Mouse (Mus musculus) megakaryocyte, embryonic 14.5 days (primary cell): ENCODE measurements around the gene Ccdc65. TPM values are rescaled to one million over a fixed set of nuclear protein-coding genes. Genes with fewer than 3 reads are reported as not detected.

Source experiments
- H3K27me3 ChIP-seq: replicated peaks from 2 replicates; pipeline ENCODE3; 2012; ENCODE audit warnings: inconsistent platforms
- H3K36me3 ChIP-seq: replicated peaks from 2 replicates; pipeline ENCODE3; 2012; ENCODE audit warnings: low read length, inconsistent platforms, mixed read lengths
- H3K4me1 ChIP-seq: 2 replicates; pipeline ENCODE4 v1.6.1; 2012; ENCODE audit warnings: inconsistent platforms
- H3K4me3 ChIP-seq: replicated peaks from 2 replicates; pipeline ENCODE3; 2012; ENCODE audit warnings: moderate library complexity, mild to moderate bottlenecking, inconsistent platforms
- H3K9me3 ChIP-seq: 2 replicates; pipeline ENCODE4 v1.6.1; 2012; ENCODE audit warnings: inconsistent platforms
- FLI1 ChIP-seq: IDR thresholded peaks from 2 replicates; pipeline ENCODE4 v1.6.1; 2012; ENCODE audit warnings: low read length, inconsistent platforms, mixed read lengths
- GATA1 ChIP-seq: IDR thresholded peaks from 3 replicates; pipeline ENCODE4 v1.6.1; 2012; ENCODE audit warnings: mixed read lengths, low read length, inconsistent platforms, borderline replicate concordance
- polyA plus RNA-seq: library from polyadenylated mRNA; stranded (reverse); fragments of >175 nt; gene quantifications from 2 replicates; pipeline ENCODE4 v1.2.3, GENCODE M21; 2012; ENCODE audit warnings: low replicate concordance; ENCODE audit not compliant: insufficient read depth

Gene Ccdc65
- polyA plus RNA-seq, 1 experiment = not detected

DNA sequence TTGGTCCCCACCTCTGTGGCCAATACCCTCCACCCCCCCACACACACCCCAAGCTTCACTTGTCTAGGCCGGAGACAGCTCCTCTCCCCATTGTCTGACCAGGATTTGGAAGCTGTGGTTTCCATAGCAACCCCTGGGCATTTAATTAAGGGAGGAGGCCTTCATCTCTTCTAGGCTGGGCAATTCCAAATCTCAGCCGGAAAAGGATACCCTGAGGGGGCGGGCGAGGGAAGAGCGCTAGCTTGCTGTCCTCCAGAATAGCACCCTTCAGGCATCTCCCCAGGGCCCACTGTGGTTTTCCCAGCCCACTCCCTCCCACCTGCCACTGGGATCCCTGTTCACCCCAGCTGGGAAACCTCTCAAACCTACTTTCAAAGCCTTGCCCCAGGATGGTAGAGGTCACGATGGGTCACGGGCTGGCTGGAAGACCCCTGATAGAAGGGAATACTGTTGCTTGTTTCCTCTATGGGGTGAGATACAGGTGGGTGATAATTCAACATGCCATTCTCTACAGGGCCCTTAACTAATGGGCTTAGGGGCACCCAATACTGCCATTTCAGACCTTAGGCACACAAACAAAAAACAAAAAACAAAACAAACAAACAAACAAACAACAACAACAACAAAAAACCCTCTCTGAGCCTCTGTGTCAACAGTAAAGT lies 16.4 kb upstream of the Ccdc65 start:
- Histone ChIP-seq H3K4me3 (no peak overlapping the region), H3K36me3 (no peaks in the 10 kb centered on the region), H3K4me1 (peaks cover 12% of the 10 kb centered on the region; the same call in 1 of the 2 replicates), H3K9me3 (peaks cover 3% of the 10 kb centered on the region), H3K27me3 (peaks cover 76% of the 10 kb centered on the region)
- no peak for TF ChIP-seq FLI1
- no peak for TF ChIP-seq GATA1

DNA sequence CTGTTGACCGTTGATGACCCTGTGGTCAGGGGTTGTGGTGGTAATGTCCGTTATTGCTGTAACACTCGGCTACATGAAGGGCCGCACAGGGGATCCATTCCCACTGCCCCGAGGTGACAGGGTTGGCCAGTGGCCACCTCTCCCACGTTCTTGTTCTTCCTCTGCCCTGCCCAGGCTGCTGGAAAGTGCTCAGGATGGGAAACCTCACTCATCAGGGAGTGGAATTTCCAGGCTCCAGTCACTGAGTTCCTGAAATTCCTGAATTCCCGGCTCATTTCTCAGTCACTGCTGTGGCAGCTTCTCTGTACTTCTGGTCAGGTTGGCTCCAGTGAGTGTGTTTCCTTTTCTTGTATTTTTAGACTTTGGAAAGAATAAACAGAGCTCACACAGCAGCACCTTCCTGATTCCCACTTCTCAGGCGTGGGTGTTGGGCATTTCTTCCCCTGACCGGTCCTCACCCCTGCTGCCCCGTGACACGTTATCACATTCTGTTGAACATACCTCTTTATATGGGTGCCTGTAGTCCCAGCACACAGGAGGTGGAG lies 15.8 kb upstream of the Ccdc65 start:
- Histone ChIP-seq H3K4me3 (no peak overlapping the region), H3K9me3 (peaks cover 3% of the 10 kb centered on the region), H3K36me3 (no peaks in the 10 kb centered on the region), H3K27me3 (peaks cover 76% of the 10 kb centered on the region), H3K4me1 (peaks cover 12% of the 10 kb centered on the region; the same call in 1 of the 2 replicates)
- TF ChIP-seq GATA1 (no peak), FLI1 (no peak)

DNA sequence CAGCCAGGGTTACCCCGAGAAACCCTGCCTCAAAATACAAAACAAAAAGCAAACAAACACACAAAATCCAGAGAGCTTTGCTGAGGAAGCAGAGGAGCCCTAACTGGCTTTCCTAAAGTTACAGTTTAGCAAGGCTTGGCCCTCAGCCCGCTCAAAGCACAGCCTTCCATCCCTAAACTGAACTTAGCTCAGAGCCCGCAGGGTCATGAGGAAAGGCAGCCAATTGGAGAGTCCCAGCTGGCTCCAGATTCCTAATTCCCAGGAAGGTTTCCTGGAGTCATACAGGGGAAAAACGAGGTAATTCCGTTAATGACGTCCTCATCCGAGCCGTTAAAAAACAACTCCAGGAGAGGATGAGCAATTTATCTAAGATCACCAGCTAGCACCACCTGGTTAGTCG lies 12.3 kb upstream of the Ccdc65 start:
- no peaks in the 10 kb centered on the region for H3K36me3 ChIP-seq
- H3K27me3 ChIP-seq = peaks cover 70% of the 10 kb centered on the region
- no peaks in the 10 kb centered on the region for H3K9me3 ChIP-seq
- peaks cover 21% of the 10 kb centered on the region for H3K4me1 ChIP-seq
- TF ChIP-seq GATA1 (no peak), FLI1 (no peak)
- no peak overlapping the region for H3K4me3 ChIP-seq

DNA sequence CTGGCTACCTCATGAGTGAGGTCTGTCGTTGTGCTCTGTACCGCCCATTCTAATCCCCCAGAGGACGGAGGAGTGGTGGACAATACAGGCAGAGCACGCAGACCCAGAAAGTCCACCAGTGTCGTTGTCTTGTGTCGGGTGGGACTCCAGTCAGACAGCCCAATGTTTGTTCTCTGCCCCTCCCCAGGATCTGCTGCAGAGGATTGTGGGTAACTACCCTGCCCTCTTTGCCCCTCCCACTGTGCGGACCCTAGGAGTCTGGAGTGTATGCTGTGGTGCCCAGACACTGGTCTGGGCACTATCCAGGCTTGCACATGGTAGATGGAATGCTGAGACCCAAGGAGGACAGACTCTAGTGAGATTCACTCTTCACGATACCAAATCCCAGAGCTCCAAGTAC lies 11.8 kb upstream of the Ccdc65 start:
- Histone ChIP-seq H3K9me3 (no peaks in the 10 kb centered on the region), H3K27me3 (peaks cover 70% of the 10 kb centered on the region), H3K4me3 (no peak overlapping the region), H3K36me3 (no peaks in the 10 kb centered on the region), H3K4me1 (peaks cover 21% of the 10 kb centered on the region)
- no peak for TF ChIP-seq GATA1
- TF ChIP-seq FLI1 = no peak

DNA sequence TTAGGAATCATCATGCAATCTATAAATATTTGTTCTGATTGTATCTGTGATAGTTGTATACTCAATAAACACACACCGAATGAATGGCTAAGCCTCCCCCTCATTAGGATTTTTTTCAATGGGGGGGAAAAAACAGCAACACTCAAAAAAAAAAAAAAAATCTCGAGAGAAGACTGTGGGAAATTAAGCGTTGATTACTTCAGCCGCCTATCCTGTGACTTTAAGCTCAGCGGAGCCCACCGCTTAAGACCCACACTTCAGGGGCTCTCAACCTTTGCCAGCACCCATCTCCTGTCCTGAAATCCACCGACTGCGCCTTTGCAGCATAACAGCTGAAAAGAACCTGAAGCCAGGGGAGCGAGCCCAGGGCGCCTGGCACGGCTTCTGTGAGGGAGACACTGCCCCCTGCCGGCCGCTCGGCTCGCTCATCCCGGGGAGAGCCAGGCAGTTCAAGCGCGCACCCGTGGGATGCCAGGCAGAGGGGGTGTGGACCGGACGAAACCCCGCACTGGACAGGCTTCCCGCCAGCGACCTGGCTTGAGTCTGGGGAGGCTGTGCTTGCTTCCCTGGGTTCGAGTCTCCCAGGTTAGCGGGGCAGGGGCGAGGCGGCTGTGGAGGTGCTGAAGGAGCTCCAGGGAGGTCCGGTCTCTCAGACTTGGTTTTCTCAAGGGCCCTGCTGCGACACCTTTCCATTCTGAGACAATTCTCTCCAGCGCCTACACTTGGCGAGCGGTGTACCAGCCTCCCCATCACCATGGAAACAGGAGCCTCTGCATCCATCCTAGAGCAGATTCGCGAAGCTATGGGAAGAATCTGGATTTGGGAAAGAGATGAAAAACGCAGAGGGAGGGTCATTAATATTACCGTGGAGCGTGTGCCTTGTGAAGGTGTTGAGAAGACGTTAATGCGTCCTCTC lies 8.6 kb upstream of the Ccdc65 start:
- Histone ChIP-seq H3K27me3 (peaks cover 77% of the 10 kb centered on the region), H3K4me3 (peak overlapping the region; percentile 86), H3K4me1 (peaks cover 11% of the 10 kb centered on the region), H3K36me3 (no peaks in the 10 kb centered on the region), H3K9me3 (no peaks in the 10 kb centered on the region)
- TF ChIP-seq FLI1 = no peak
- TF ChIP-seq GATA1 = no peak

DNA sequence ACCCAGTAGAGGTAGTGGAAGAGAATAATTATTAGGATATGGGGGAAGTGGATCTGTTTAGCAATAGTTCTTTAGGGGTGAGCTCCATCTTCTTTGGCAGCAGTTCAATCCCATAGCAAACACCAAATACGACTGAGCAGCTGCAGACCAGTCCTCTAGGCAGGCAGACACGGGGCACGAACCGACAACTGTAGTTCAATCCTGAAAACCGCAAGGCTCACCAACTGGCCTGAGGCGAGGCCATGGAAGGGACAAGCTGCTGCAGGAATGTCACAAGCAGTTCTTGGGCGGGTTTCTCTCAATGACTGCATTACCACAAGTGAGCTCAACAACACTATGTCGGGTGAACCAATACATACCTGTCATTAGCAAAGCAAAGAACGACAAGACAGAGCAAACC lies 3.7 kb upstream of the Ccdc65 start:
- no peak for TF ChIP-seq GATA1
- TF ChIP-seq FLI1 = no peak
- Histone ChIP-seq H3K4me1 (peaks cover 17% of the 10 kb centered on the region), H3K27me3 (peaks cover 80% of the 10 kb centered on the region), H3K36me3 (no peaks in the 10 kb centered on the region), H3K4me3 (no peak overlapping the region), H3K9me3 (0 out of 2 replicates have a peak, but pooled peaks cover 3% of the 10 kb centered on the region)

DNA sequence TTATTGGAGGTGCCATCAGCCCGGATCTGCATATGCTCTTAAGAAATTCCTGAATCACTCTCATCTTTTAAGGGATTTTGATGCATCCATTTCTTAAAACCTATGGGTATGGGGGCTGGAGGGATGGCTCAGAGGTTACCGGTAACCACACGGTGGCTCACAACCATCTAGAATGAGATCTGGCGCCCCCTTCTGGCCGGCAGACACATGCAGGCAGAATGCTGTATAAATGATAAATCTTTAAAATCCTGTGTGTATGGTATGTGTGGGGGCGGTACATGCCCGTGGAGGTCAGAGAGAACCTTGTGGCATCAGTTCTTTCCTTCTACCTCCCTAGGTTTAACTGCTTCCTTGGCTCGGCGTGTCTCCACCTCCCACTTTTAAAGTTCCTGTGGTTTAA lies 2.4 kb downstream of the Ccdc65 start:
- TF ChIP-seq GATA1 (no peak), FLI1 (no peak)
- Histone ChIP-seq H3K36me3 (no peaks in the 10 kb centered on the region), H3K9me3 (no peaks in the 10 kb centered on the region), H3K4me3 (no peak overlapping the region), H3K4me1 (peaks cover 35% of the 10 kb centered on the region), H3K27me3 (peaks cover 34% of the 10 kb centered on the region)

DNA sequence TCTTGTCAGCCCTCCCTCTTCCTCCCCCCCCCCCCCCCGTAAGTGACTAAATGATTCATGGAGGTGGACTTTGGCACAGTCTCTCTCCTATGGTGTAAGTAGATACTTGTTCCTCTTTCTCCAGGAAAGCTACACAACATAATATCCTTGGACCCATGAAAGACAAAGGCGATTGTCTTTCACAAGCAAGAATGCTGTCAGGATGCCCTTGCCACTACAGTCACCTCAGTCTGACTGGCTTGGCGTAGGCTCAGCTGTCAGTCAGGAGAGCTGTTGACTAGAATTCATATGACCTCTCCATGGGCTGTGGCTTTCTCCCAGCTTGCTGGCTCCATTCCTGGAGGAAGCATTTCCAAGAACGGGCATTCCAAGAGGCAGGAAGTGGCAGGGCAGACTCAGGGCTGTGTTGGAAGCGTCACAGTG lies 6.2 kb downstream of the Ccdc65 start:
- TF ChIP-seq GATA1 = no peak
- no peak for TF ChIP-seq FLI1
- H3K4me1 ChIP-seq = peaks cover 39% of the 10 kb centered on the region
- no peak overlapping the region for H3K4me3 ChIP-seq
- no peaks in the 10 kb centered on the region for H3K36me3 ChIP-seq
- peaks cover 24% of the 10 kb centered on the region for H3K27me3 ChIP-seq
- H3K9me3 ChIP-seq = no peaks in the 10 kb centered on the region

DNA sequence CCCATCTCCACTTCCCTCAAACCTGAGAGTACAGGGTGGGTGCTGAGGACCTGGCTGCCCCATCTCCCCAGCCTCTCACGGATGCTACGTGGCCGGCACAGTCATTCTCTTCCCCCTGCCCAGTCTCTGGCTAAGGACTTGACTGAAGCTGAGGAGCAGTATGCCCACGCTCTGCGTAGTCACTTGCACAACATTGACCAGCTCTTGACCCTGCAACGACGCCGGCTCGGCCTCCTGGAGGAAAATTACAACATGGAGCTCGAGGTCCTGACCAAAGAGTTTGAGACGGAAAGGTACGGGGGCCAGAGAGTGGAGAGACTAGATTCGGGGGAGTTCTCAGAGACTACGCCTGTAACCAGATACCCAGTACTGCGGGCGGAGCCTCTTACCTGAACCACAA lies 9.3 kb downstream of the Ccdc65 start:
- TF ChIP-seq GATA1 (no peak), FLI1 (no peak)
- Histone ChIP-seq H3K4me1 (peaks cover 36% of the 10 kb centered on the region), H3K4me3 (no peak overlapping the region), H3K9me3 (no peaks in the 10 kb centered on the region), H3K27me3 (peaks cover 34% of the 10 kb centered on the region), H3K36me3 (no peaks in the 10 kb centered on the region)

DNA sequence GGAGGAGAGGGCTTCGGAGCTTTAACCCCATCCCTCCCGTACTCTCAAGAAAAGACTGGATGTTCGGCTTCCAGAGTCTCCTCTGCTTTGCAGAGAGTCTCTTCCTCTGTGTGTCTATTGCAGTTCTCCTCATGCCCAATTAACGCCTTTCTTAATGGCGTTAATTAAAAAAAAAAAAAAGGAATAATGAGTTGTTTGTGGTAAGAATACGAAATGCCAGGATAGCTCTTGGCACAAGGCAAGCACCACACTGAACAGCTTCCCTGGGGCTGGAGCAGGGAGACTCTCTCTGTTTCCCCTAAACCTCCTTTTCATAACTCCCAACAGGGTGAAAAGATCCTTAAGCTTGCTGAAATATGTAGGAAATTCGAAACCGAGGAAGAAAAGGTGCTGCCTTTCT lies 14.2 kb downstream of the Ccdc65 start:
- no peak overlapping the region for H3K4me3 ChIP-seq
- no peak for TF ChIP-seq FLI1
- TF ChIP-seq GATA1 = no peak
- H3K36me3 ChIP-seq = no peaks in the 10 kb centered on the region
- no peaks in the 10 kb centered on the region for H3K9me3 ChIP-seq
- H3K27me3 ChIP-seq = peaks cover 46% of the 10 kb centered on the region
- H3K4me1 ChIP-seq = peaks cover 40% of the 10 kb centered on the region
